Mouse (Mus musculus) intestine, embryonic 16.5 days (tissue): ENCODE data around the gene Prph2. TPM values are rescaled to one million over a fixed set of nuclear protein-coding genes. Genes with fewer than 3 reads are reported as not detected.

Experiments
- ATAC-seq: fragments of 200-750 bp; cut with Nextera tagmentation; 2 replicates; pipeline ENCODE4 v1.8.0; 2017; ENCODE audit warnings: moderate TSS enrichment, moderate library complexity
- H3K27ac ChIP-seq: fragments of 300-500 bp; sonication (generic); 2 replicates; pipeline ENCODE4 v1.5.1; 2014; ENCODE audit warnings: mild to moderate bottlenecking, low read length
- H3K27me3 ChIP-seq: fragments of 300-500 bp; sonication (generic); replicated peaks from 2 replicates; pipeline ENCODE4 v1.6.1; 2014; ENCODE audit warnings: low read length, control low read depth, mixed read lengths; ENCODE audit not compliant: control insufficient read depth, insufficient read depth
- H3K36me3 ChIP-seq: fragments of 300-500 bp; sonication (generic); 2 replicates; pipeline ENCODE4 v1.6.1; 2014; ENCODE audit warnings: low read length, control low read depth; ENCODE audit not compliant: control insufficient read depth, insufficient read depth
- H3K4me1 ChIP-seq: fragments of 300-500 bp; sonication (generic); 2 replicates; pipeline ENCODE4 v1.6.1; 2014; ENCODE audit warnings: low read length, control low read depth, mixed read lengths; ENCODE audit not compliant: control insufficient read depth, insufficient read depth
- H3K4me2 ChIP-seq: fragments of 300-500 bp; sonication (generic); 2 replicates; pipeline ENCODE4 v1.6.1; 2014; ENCODE audit warnings: low read depth, low read length, control low read depth
- H3K4me3 ChIP-seq: fragments of 300-500 bp; sonication (generic); 2 replicates; pipeline ENCODE4 v1.5.1; 2014; ENCODE audit warnings: mild to moderate bottlenecking, low read length
- H3K9ac ChIP-seq: fragments of 300-500 bp; sonication (generic); 2 replicates; pipeline ENCODE4 v1.6.1; 2014; ENCODE audit warnings: low read depth, low read length
- H3K9me3 ChIP-seq: fragments of 300-500 bp; sonication (generic); 2 replicates; pipeline ENCODE4 v1.6.1; 2016; ENCODE audit warnings: low read length, control low read depth; ENCODE audit not compliant: control insufficient read depth
- WGBS: fragments of 180-500 bp; shearing (Covaris S2); extraction: QIAGEN DNeasy Blood & Tissue Kit; methylation state at CpG from one replicate; pipeline ENCODE4 v1.1.7; 2014; 5-methylcytosine and 5-hydroxymethylcytosine counted together
- polyA plus RNA-seq: library from polyadenylated mRNA; unstranded; fragments of >200 nt; fragmentation: Nextera tagmentation; extraction: Ambion mirVana; gene quantifications from 2 replicates; pipeline ENCODE4 v1.2.1, GENCODE M21; 2015

The Prph2 gene
- polyA plus RNA-seq, 1 experiment from 2014 or later = not detected

GRCm38 (mm10) chr17:46933557-46934348, 23.5 kb downstream of the Prph2 start:
- H3K9me3 ChIP-seq = no peaks in the 10 kb centered on the region
- H3K4me2 ChIP-seq = no peak overlapping the region
- no peak for ATAC-seq
- no peak overlapping the region for H3K27ac ChIP-seq
- 85% methylated on average over 19 of the region's 19 CpGs for WGBS
- H3K9ac ChIP-seq = no peak overlapping the region
- H3K4me1 ChIP-seq = no peaks in the 10 kb centered on the region
- peaks cover 32% of the 10 kb centered on the region for H3K36me3 ChIP-seq
- no peaks in the 10 kb centered on the region for H3K27me3 ChIP-seq
- H3K4me3 ChIP-seq = no peak overlapping the region

- Histone ChIP-seq H3K9me3 (no peaks in the 10 kb centered on the region), H3K27ac (no peak overlapping the region), H3K36me3 (peaks cover 25% of the 10 kb centered on the region), H3K4me2 (no peak overlapping the region), H3K4me3 (no peak overlapping the region), H3K27me3 (no peaks in the 10 kb centered on the region), H3K4me1 (no peaks in the 10 kb centered on the region), H3K9ac (no peak overlapping the region)
- no peak for ATAC-seq
- 85% methylated on average over 8 of the region's 8 CpGs for WGBS
Observed at GRCm38 (mm10) chr17:46940461-46940860, 30.2 kb downstream of the Prph2 start.

GRCm38 (mm10) chr17:46942421-46942820, 32.2 kb downstream of the Prph2 start:
- Histone ChIP-seq H3K4me1 (no peaks in the 10 kb centered on the region), H3K4me3 (no peak overlapping the region), H3K27me3 (no peaks in the 10 kb centered on the region), H3K36me3 (peaks cover 23% of the 10 kb centered on the region), H3K9me3 (no peaks in the 10 kb centered on the region), H3K4me2 (no peak overlapping the region), H3K9ac (no peak overlapping the region), H3K27ac (no peak overlapping the region)
- WGBS = 95% methylated on average over 9 of the region's 9 CpGs
- no peak for ATAC-seq

GRCm38 (mm10) chr17:46946276-46946675, 36.0 kb downstream of the Prph2 start:
- 93% methylated on average over 9 of the region's 9 CpGs for WGBS
- no peak for ATAC-seq

GRCm38 (mm10) chr17:46958045-46958444, 47.8 kb downstream of the Prph2 start:
- H3K9ac ChIP-seq = no peak overlapping the region
- no peaks in the 10 kb centered on the region for H3K4me1 ChIP-seq
- H3K27ac ChIP-seq = no peak overlapping the region
- no peaks in the 10 kb centered on the region for H3K27me3 ChIP-seq
- H3K4me2 ChIP-seq = no peak overlapping the region
- H3K36me3 ChIP-seq = peaks cover 39% of the 10 kb centered on the region
- ATAC-seq = no peak
- H3K4me3 ChIP-seq = no peak overlapping the region
- WGBS = 89% methylated on average over 2 of the region's 2 CpGs
- no peaks in the 10 kb centered on the region for H3K9me3 ChIP-seq

More at GRCm38 (mm10) chr17:46946276-46946675, 36.0 kb downstream of the Prph2 start:
- Histone ChIP-seq H3K27ac (no peak overlapping the region), H3K9ac (no peak overlapping the region), H3K27me3 (no peaks in the 10 kb centered on the region), H3K4me2 (no peak overlapping the region), H3K9me3 (no peaks in the 10 kb centered on the region), H3K4me3 (no peak overlapping the region), H3K4me1 (no peaks in the 10 kb centered on the region), H3K36me3 (peaks cover 13% of the 10 kb centered on the region)

- H3K36me3 ChIP-seq = peaks cover 37% of the 10 kb centered on the region
- H3K27me3 ChIP-seq = no peaks in the 10 kb centered on the region
- H3K9me3 ChIP-seq = no peaks in the 10 kb centered on the region
- 92% methylated on average over 10 of the region's 10 CpGs for WGBS
- no peaks in the 10 kb centered on the region for H3K4me1 ChIP-seq
- H3K27ac ChIP-seq = no peak overlapping the region
- no peak overlapping the region for H3K9ac ChIP-seq
- no peak overlapping the region for H3K4me2 ChIP-seq
- no peak overlapping the region for H3K4me3 ChIP-seq
- ATAC-seq = no peak
Observed at GRCm38 (mm10) chr17:46960216-46960615, 50.0 kb downstream of the Prph2 start.

GRCm38 (mm10) chr17:46962153-46962552, 51.9 kb downstream of the Prph2 start:
- Histone ChIP-seq H3K9me3 (no peaks in the 10 kb centered on the region), H3K27me3 (no peaks in the 10 kb centered on the region), H3K4me3 (no peak overlapping the region), H3K4me1 (no peaks in the 10 kb centered on the region), H3K36me3 (peaks cover 25% of the 10 kb centered on the region), H3K9ac (no peak overlapping the region), H3K27ac (no peak overlapping the region), H3K4me2 (no peak overlapping the region)
- ATAC-seq = no peak
- WGBS = 70% methylated on average over 3 of the region's 3 CpGs

GRCm38 (mm10) chr17:46963186-46963585, 52.9 kb downstream of the Prph2 start:
- Histone ChIP-seq H3K4me3 (no peak overlapping the region), H3K4me2 (no peak overlapping the region), H3K27me3 (no peaks in the 10 kb centered on the region), H3K36me3 (peaks cover 23% of the 10 kb centered on the region), H3K27ac (no peak overlapping the region), H3K4me1 (no peaks in the 10 kb centered on the region), H3K9ac (no peak overlapping the region), H3K9me3 (no peaks in the 10 kb centered on the region)
- WGBS = 86% methylated on average over 13 of the region's 13 CpGs
- no peak for ATAC-seq

GRCm38 (mm10) chr17:46966892-46967291, 56.6 kb downstream of the Prph2 start:
- 88% methylated on average over 14 of the region's 14 CpGs for WGBS
- Histone ChIP-seq H3K27me3 (no peaks in the 10 kb centered on the region), H3K9ac (no peak overlapping the region), H3K9me3 (no peaks in the 10 kb centered on the region), H3K4me3 (no peak overlapping the region), H3K4me1 (no peaks in the 10 kb centered on the region), H3K27ac (no peak overlapping the region), H3K4me2 (no peak overlapping the region), H3K36me3 (peaks cover 7% of the 10 kb centered on the region)
- ATAC-seq = no peak

GRCm38 (mm10) chr17:46972603-46973002, 62.3 kb downstream of the Prph2 start:
- no peak overlapping the region for H3K9ac ChIP-seq
- H3K9me3 ChIP-seq = no peaks in the 10 kb centered on the region; the same call in 1 of the 2 replicates
- no peak overlapping the region for H3K4me2 ChIP-seq
- H3K27me3 ChIP-seq = no peaks in the 10 kb centered on the region
- WGBS = 92% methylated on average over 7 of the region's 7 CpGs
- H3K4me3 ChIP-seq = no peak overlapping the region
- H3K4me1 ChIP-seq = no peaks in the 10 kb centered on the region
- no peak for ATAC-seq
- no peak overlapping the region for H3K27ac ChIP-seq
- H3K36me3 ChIP-seq = peaks cover 24% of the 10 kb centered on the region
